Mouse (Mus musculus): Measurements from ENCODE around the gene Gm8947. TPM values are rescaled to one million over a fixed set of nuclear protein-coding genes. Genes with fewer than 3 reads are reported as not detected.

The Gm8947 gene
- total RNA-seq, 2 experiments from 2014 or later = 0.17 TPM; not detected in 1

- no peak for DNase-seq (ENCODE audit: low spot score)
These were observed 30.5 kb downstream of the Gm8947 start for GRCm38 (mm10) chr1:151222561-151223267.

- no peak for DNase-seq (ENCODE audit: low spot score)
These were observed 31.2 kb downstream of the Gm8947 start for GRCm38 (mm10) chr1:151223377-151223776.

GRCm38 (mm10) chr1:151224536-151224935, 32.4 kb downstream of the Gm8947 start:
- DNase-seq (ENCODE audit: low spot score) = no peak

GRCm38 (mm10) chr1:151227506-151227905, 35.3 kb downstream of the Gm8947 start:
- DNase-seq (ENCODE audit: low spot score) = no peak

GRCm38 (mm10) chr1:151228320-151228989, 36.3 kb downstream of the Gm8947 start:
- DNase-seq (ENCODE audit: low spot score) = no peak

GRCm38 (mm10) chr1:151232346-151232745, 40.2 kb downstream of the Gm8947 start:
- no peak for DNase-seq (ENCODE audit: low spot score)

- DNase-seq (ENCODE audit: low spot score) = no peak
These were observed 41.6 kb downstream of the Gm8947 start for GRCm38 (mm10) chr1:151233756-151234155.

GRCm38 (mm10) chr1:151235574-151235973, 43.4 kb downstream of the Gm8947 start:
- DNase-seq (ENCODE audit: low spot score) = no peak

GRCm38 (mm10) chr1:151236141-151236930, 44.2 kb downstream of the Gm8947 start:
- peak; percentile 69 for DNase-seq (ENCODE audit: low spot score)

GRCm38 (mm10) chr1:151237780-151238179, 45.6 kb downstream of the Gm8947 start:
- no peak for DNase-seq (ENCODE audit: low spot score)

- peak; percentile 8 for DNase-seq (ENCODE audit: low spot score)
These were observed 51.2 kb downstream of the Gm8947 start for GRCm38 (mm10) chr1:151243332-151243731.

Other genes with a start within 250 kb of the Gm8947 start
- gene Hmcn1, start 198.9 kb upstream of the Gm8947 start, total RNA-seq (2021) = 1 to 10 TPM; 4.8 to 6.9 TPM
- under 1 TPM in 1 of 2 experiments, not detected in 1; 0.26 TPM for gene Gm47985, start 9.8 kb upstream of the Gm8947 start, total RNA-seq (2021)
- under 1 TPM in 1 of 2 experiments, not detected in 1; 0.31 TPM for gene Gm47995, start 6.1 kb downstream of the Gm8947 start, total RNA-seq (2021)
- under 1 TPM in 1 of 2 experiments, not detected in 1; 0.38 TPM for gene 3110040M04Rik, start 11.7 kb downstream of the Gm8947 start, total RNA-seq (2021)
- gene Gm47996, start 17.8 kb downstream of the Gm8947 start, total RNA-seq (2021) = under 1 TPM in 1 of 2 experiments, not detected in 1; 0.28 TPM
- gene Ivns1abp, start 152.1 kb downstream of the Gm8947 start, total RNA-seq (2021) = 100 to 1,000 TPM; 113 to 161 TPM
- gene Swt1, start 236.1 kb downstream of the Gm8947 start, total RNA-seq (2021) = 1 to 10 TPM; 7.5 to 9.0 TPM
- 10 to 100 TPM; 15.1 to 16.0 TPM for gene Trmt1l, start 236.2 kb downstream of the Gm8947 start, total RNA-seq (2021)

Measured in gastrocnemius, adult 18-20 months (tissue).